Mouse (Mus musculus): ENCODE results near the gene Dpagt1.
"Not testable (repeated sequence)": the region's sequence is repeated elsewhere in the genome, so short reads cannot be mapped to it uniquely, and the experiment has no call there.

Gene Dpagt1

GRCm38 (mm10) chr9:44337436-44338169, 11.8 kb downstream of the Dpagt1 start:
- DNase-seq (ENCODE audit: low read depth, low spot score), result no peak

- no peak for DNase-seq (ENCODE audit: low read depth, low spot score)
Observed at GRCm38 (mm10) chr9:44338574-44338973, 12.8 kb downstream of the Dpagt1 start.

- DNase-seq (ENCODE audit: low read depth, low spot score), result no peak
Observed at GRCm38 (mm10) chr9:44341487-44341886, 15.7 kb downstream of the Dpagt1 start.

GRCm38 (mm10) chr9:44342173-44342572, 16.4 kb downstream of the Dpagt1 start:
- no peak for DNase-seq (ENCODE audit: low read depth, low spot score)

- no peak for DNase-seq (ENCODE audit: low read depth, low spot score)
Observed at GRCm38 (mm10) chr9:44342605-44343004, 16.8 kb downstream of the Dpagt1 start.

GRCm38 (mm10) chr9:44343290-44343689, 17.5 kb downstream of the Dpagt1 start:
- no peak for DNase-seq (ENCODE audit: low read depth, low spot score)

GRCm38 (mm10) chr9:44343781-44344421, 18.1 kb downstream of the Dpagt1 start, which contains the start of gene Hmbs:
TSS of gene Hmbs (minus strand) at chr9:44344228.
- peak; percentile 93 for DNase-seq (ENCODE audit: low read depth, low spot score)

GRCm38 (mm10) chr9:44345570-44346433, 20.0 kb downstream of the Dpagt1 start:
- DNase-seq (ENCODE audit: low read depth, low spot score), result no peak

- no peak for DNase-seq (ENCODE audit: low read depth, low spot score)
Observed at GRCm38 (mm10) chr9:44347166-44347565, 21.3 kb downstream of the Dpagt1 start.

GRCm38 (mm10) chr9:44347621-44348020, 21.8 kb downstream of the Dpagt1 start:
- no peak for DNase-seq (ENCODE audit: low read depth, low spot score)

GRCm38 (mm10) chr9:44348546-44348945, 22.7 kb downstream of the Dpagt1 start:
- no peak for DNase-seq (ENCODE audit: low read depth, low spot score)

GRCm38 (mm10) chr9:44351396-44351795, 25.6 kb downstream of the Dpagt1 start:
- DNase-seq (ENCODE audit: low read depth, low spot score), result no peak

GRCm38 (mm10) chr9:44352337-44352736, 26.5 kb downstream of the Dpagt1 start:
- DNase-seq (ENCODE audit: low read depth, low spot score), result no peak

GRCm38 (mm10) chr9:44353142-44353541, 27.3 kb downstream of the Dpagt1 start:
- DNase-seq (ENCODE audit: low read depth, low spot score), result no peak

- no peak for DNase-seq (ENCODE audit: low read depth, low spot score)
Observed at GRCm38 (mm10) chr9:44357207-44357606, 31.4 kb downstream of the Dpagt1 start.

- peak; percentile 91 for DNase-seq (ENCODE audit: low read depth, low spot score)
Observed at GRCm38 (mm10) chr9:44361190-44361917, 35.5 kb downstream of the Dpagt1 start, which contains the start of gene Vps11. TSS of gene Vps11 (minus strand) at chr9:44361670.

GRCm38 (mm10) chr9:44361931-44362330, 36.1 kb downstream of the Dpagt1 start:
- DNase-seq (ENCODE audit: low read depth, low spot score), result not testable (repeated sequence)

- DNase-seq (ENCODE audit: low read depth, low spot score), result no peak
Observed at GRCm38 (mm10) chr9:44364480-44364879, 38.7 kb downstream of the Dpagt1 start.

- no peak for DNase-seq (ENCODE audit: low read depth, low spot score)
Observed at GRCm38 (mm10) chr9:44373386-44373785, 47.6 kb downstream of the Dpagt1 start.

GRCm38 (mm10) chr9:44376141-44376540, 50.3 kb downstream of the Dpagt1 start:
- DNase-seq (ENCODE audit: low read depth, low spot score), result no peak

- DNase-seq (ENCODE audit: low read depth, low spot score), result not testable (repeated sequence)
Observed at GRCm38 (mm10) chr9:44377335-44377734, 51.5 kb downstream of the Dpagt1 start.

Measured in brain, embryonic 18.5 days (tissue).